ENCODE assay signal across 8 mouse cellular contexts in the genomic region with DNA sequence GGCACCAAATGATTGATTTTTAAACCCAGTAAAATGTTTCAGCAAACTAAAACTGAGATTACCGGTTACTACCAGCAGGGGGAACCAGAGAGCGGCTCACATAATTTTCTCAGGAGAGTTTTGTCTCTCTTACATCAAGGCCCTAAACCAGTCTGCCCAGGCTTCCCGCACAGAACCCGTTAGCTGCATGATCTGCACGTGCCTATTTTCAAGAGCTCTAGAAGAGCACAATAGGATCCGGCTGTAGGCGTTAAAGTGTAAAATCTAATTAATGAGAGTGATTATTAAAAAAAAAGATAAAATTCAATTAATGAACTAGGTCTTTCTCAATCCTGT. TPM values are rescaled to one million over a fixed set of nuclear protein-coding genes. Genes with fewer than 3 reads are reported as not detected.
DNase-seq lines count a peak whose midpoint lies in the region; TF ChIP-seq lines count a peak whose summit lies in the region.

No protein-coding gene starts in this region.

- WGBS in heart, adult 2 months: 5% methylated on average over 7 of the region's 7 CpGs

- H3K27ac ChIP-seq in cortical plate, adult 2 months (ENCODE audit: insufficient read depth, low read length): no peak overlapping the region
- H3K27ac ChIP-seq in heart, adult 2 months: no peak overlapping the region

- no peak overlapping the region for H3K9ac ChIP-seq in heart, adult 2 months (ENCODE audit: low read depth, low read length)

- TF ChIP-seq CTCF in cortical plate, adult 2 months (IDR thresholded peaks at IDR 0.05; ENCODE audit: extremely low read depth, insufficient read depth, low read length): peak; percentile 56; the same call in 1 of the 2 replicates
- TF ChIP-seq CTCF in heart, adult 2 months (IDR thresholded peaks at IDR 0.05): peak; percentile 95

- H3K4me1 ChIP-seq in cortical plate, adult 2 months (ENCODE audit: control insufficient read depth, insufficient read depth, low read length): no peaks in the 10 kb centered on the region
- peaks cover 5% of the 10 kb centered on the region for H3K4me1 ChIP-seq in heart, adult 2 months (ENCODE audit: control insufficient read depth, insufficient read depth, low read length)

- intact Hi-C loops in heart, adult 2 months (cut with DNase I): loop anchor here (1.0 to 5.0 kb wide), 5 partner anchors 57 to 294 kb away; partner anchors contain the start of genes Cped1, Ing3 and Tspan12

- H3K27me3 ChIP-seq in heart, adult 2 months (ENCODE audit: control insufficient read depth, insufficient read depth, low read length): no peaks in the 10 kb centered on the region

- no peaks in the 10 kb centered on the region for H3K79me2 ChIP-seq in heart, adult 2 months (replicated peaks; ENCODE audit: control insufficient read depth, insufficient read depth, low read length)

- peak; percentile 4 for DNase-seq in CD4-positive helper T cell, adult 2 months (ENCODE audit: low read depth, low spot score)
- peak; percentile 70 to 93 for DNase-seq in adrenal gland, adult (ENCODE audit: inconsistent age in 2 of 2, low spot score in 1 of 2)
- DNase-seq in heart, adult 2 months: peak; percentile 52 to 70
- DNase-seq in kidney, postnatal 10 days: peak; percentile 80
- DNase-seq in lung, adult 18-20 months: peak; percentile 61 to 71
- DNase-seq in ovary, postnatal 36 days (ENCODE audit: low spot score): peak; percentile 41
- peak; percentile 34 to 61 for DNase-seq in urinary bladder, postnatal 36 days (ENCODE audit: low spot score in 2 of 2)

- H3K36me3 ChIP-seq in heart, adult 2 months (ENCODE audit: control insufficient read depth, insufficient read depth, low read length): peaks cover 25% of the 10 kb centered on the region

- no peak for TF ChIP-seq POLR2A in cortical plate, adult 2 months (IDR thresholded peaks at IDR 0.05; ENCODE audit: extremely low read depth, insufficient read depth, low read length)
- TF ChIP-seq POLR2A in heart, adult 2 months (IDR thresholded peaks at IDR 0.05; ENCODE audit: insufficient read depth, low read depth, low read length): no peak

- TF ChIP-seq EP300 in heart, adult 2 months (IDR thresholded peaks at IDR 0.05; ENCODE audit: insufficient read depth, low read depth, low read length): no peak

- no peak overlapping the region for H3K4me3 ChIP-seq in cortical plate, adult 2 months (ENCODE audit: insufficient read depth, low read length)
- H3K4me3 ChIP-seq in heart, adult 2 months: no peak overlapping the region

RNA-seq across cellular contexts. Expression of gene Tspan12, which starts 57.3 kb away (rescaled TPM):
- 18.2 and 19.0 TPM in 2 replicates for polyA plus RNA-seq in cortical plate, adult 2 months (2012; rRNA removed)
- 10 to 100 TPM; 65.3 to 79.0 TPM for total RNA-seq in heart, adult 2 months (2021)
- 18.6 and 38.2 TPM in 2 replicates for polyA plus RNA-seq in heart, adult 2 months (2012; rRNA removed)

Comparison
In these comparisons a context has a peak if more than half of its experiments do, and no peak if none do; other contexts are left out.
1. DNase-seq: peak in every context shown above with its lines; median percentile 82 in adrenal gland, adult; 80 in kidney, postnatal 10 days; 66 in lung, adult 18-20 months; 61 in heart, adult 2 months; 48 in urinary bladder, postnatal 36 days; 41 in ovary, postnatal 36 days; 4 in CD4-positive helper T cell, adult 2 months.